Mouse (Mus musculus): ENCODE measurements around the gene Tas2r106. TPM values are rescaled to one million over a fixed set of nuclear protein-coding genes. Genes with fewer than 3 reads are reported as not detected.

Gene Tas2r106
- not detected in 2 replicates for polyA plus RNA-seq (2012; ENCODE audit: insufficient read depth, insufficient read length, low replicate concordance, missing spikeins)

DNA sequence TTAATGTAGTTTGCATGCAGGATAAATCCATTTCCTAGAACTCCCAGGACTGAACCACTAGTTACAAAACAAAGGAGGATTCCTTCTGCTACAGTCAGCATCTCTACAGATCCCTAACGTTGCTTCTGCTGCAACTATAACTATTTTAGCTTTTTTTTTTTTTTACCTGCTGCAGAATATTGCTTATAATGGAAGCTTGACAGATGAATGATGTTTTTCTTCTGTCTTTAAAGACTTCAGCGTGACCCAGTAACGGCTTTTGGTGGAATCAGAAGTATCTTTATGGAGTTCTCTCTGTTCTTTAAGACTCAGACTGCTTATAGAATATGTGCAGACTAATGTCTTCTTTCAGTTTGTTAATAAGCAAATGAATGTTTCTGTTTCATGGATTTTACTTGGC, at the start of gene Tas2r106:
TSS of gene Tas2r106 (minus strand) at position 101 of the 400 bp plus-strand sequence.
- Histone ChIP-seq H3K4me3 (ENCODE audit: insufficient read depth, low read depth, low read length) (no peak within 1 kb of the TSS), H3K27ac (ENCODE audit: insufficient read depth, low read depth, low read length) (no peak within 1 kb of the TSS), H3K4me1 (ENCODE audit: control insufficient read depth, insufficient read depth, low read length) (no peaks in the 10 kb centered on the region)
- WGBS, result 77% methylated on average over 3 of the region's 3 CpGs
- no peak for TF ChIP-seq CTCF (IDR thresholded peaks at IDR 0.05; ENCODE audit: insufficient read depth, low read depth, low read length)
- TF ChIP-seq POLR2A (IDR thresholded peaks at IDR 0.05; ENCODE audit: insufficient read depth, low read depth, low read length), result no peak

DNA sequence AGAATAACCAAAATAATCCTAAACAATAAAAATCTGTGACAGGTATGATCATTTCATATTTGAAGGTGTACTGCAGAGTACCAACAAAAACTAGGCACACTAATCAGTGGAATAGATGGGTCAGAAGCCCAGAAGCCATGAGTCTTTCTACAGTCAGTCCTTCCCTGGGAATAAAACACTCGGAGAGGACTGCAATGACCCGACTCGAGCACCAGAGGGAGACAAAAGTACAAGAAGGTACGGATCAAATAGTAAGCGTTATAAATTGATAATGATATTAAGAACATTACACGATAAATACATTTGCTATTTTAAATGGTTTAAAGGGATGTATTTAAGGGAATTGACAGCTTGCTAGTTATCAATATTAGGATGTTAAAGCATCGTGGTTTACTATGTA, 34.1 kb upstream of the Tas2r106 start:
- H3K27ac ChIP-seq (ENCODE audit: insufficient read depth, low read depth, low read length), result no peak overlapping the region
- H3K4me3 ChIP-seq (ENCODE audit: insufficient read depth, low read depth, low read length), result no peak overlapping the region
- TF ChIP-seq CTCF (IDR thresholded peaks at IDR 0.05; ENCODE audit: insufficient read depth, low read depth, low read length) (no peak), POLR2A (IDR thresholded peaks at IDR 0.05; ENCODE audit: insufficient read depth, low read depth, low read length) (no peak)
- no peaks in the 10 kb centered on the region for H3K4me1 ChIP-seq (ENCODE audit: control insufficient read depth, insufficient read depth, low read length)
- 47% methylated on average over 7 of the region's 7 CpGs for WGBS

DNA sequence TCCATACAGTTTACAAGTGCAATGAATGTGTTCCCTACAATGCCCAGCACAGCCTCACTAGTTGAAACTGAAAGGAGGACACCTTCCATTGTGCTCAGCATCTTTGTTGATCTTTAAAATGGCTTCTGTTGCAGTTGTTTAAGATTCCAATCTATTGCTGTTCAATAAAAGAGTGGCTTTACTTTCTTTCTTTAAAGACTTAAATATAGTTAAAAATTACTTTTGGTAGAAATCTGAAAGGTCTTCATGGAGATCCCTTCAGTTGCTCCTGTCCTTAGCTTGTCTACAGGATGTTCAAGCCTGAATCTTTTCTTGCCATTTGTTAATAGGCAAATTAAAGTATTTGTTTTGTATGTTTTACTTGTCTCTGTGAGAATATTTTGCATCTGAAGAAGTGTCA, 11.3 kb upstream of the Tas2r106 start, which contains the start of gene Tas2r114:
TSS of gene Tas2r114 (minus strand) at position 101 of the 400 bp plus-strand sequence.
- no peak for TF ChIP-seq POLR2A (IDR thresholded peaks at IDR 0.05; ENCODE audit: insufficient read depth, low read depth, low read length)
- TF ChIP-seq CTCF (IDR thresholded peaks at IDR 0.05; ENCODE audit: insufficient read depth, low read depth, low read length), result no peak
- Histone ChIP-seq H3K27ac (ENCODE audit: insufficient read depth, low read depth, low read length) (no peak within 1 kb of the TSS), H3K4me3 (ENCODE audit: insufficient read depth, low read depth, low read length) (no peak within 1 kb of the TSS), H3K4me1 (ENCODE audit: control insufficient read depth, insufficient read depth, low read length) (no peaks in the 10 kb centered on the region)

DNA sequence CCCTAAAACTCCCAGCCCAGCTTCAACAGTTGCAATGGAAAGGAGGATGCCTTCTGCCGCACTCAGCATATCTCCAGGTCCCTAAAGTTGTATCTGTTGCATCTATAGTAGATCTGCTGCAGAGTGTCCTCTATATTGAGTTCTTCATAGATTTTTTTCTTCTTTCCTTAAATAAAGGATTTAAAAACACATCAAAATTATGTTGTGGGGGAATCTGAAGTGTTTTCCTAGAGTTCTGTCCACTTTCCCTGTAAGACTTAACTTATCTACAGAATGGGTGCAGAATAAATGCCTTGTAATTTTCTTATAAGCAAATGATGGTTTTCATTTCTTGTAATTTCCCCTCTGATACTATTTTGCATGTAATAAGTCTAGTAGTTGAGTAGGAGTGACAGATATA, 8.7 kb upstream of the Tas2r106 start, which contains the start of gene Tas2r105:
TSS of gene Tas2r105 (minus strand) at position 101 of the 400 bp plus-strand sequence.
- Histone ChIP-seq H3K27ac (ENCODE audit: insufficient read depth, low read depth, low read length) (no peak within 1 kb of the TSS), H3K4me3 (ENCODE audit: insufficient read depth, low read depth, low read length) (no peak within 1 kb of the TSS), H3K4me1 (ENCODE audit: control insufficient read depth, insufficient read depth, low read length) (no peaks in the 10 kb centered on the region)
- TF ChIP-seq POLR2A (IDR thresholded peaks at IDR 0.05; ENCODE audit: insufficient read depth, low read depth, low read length) (no peak), CTCF (IDR thresholded peaks at IDR 0.05; ENCODE audit: insufficient read depth, low read depth, low read length) (no peak)
- WGBS, result 70% methylated on average over 1 of the region's 1 CpGs

DNA sequence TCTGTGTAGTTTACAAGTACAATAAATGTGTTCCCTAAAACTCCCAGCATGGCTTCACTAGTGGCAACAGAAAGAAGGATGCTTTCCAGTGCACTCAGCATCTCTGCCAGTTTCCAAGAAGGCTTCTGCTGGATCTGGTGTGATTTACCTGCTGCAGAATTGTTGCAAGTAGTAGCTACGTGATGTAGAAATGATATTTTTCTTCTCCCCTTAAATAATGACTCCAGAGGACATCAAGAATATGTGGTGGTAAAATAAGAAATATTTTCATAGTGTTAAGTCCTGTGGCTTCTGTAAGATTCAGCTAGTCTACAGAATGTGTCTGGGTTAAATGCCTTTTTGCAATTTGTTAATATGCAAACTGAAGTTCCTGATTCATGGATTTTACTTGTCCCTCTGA, 7.0 kb upstream of the Tas2r106 start, which contains the start of gene Tas2r104:
TSS of gene Tas2r104 (minus strand) at position 101 of the 400 bp plus-strand sequence.
- Histone ChIP-seq H3K4me1 (ENCODE audit: control insufficient read depth, insufficient read depth, low read length) (no peaks in the 10 kb centered on the region), H3K4me3 (ENCODE audit: insufficient read depth, low read depth, low read length) (no peak within 1 kb of the TSS), H3K27ac (ENCODE audit: insufficient read depth, low read depth, low read length) (no peak within 1 kb of the TSS)
- 78% methylated on average over 1 of the region's 1 CpGs for WGBS
- no peak for TF ChIP-seq POLR2A (IDR thresholded peaks at IDR 0.05; ENCODE audit: insufficient read depth, low read depth, low read length)
- TF ChIP-seq CTCF (IDR thresholded peaks at IDR 0.05; ENCODE audit: insufficient read depth, low read depth, low read length), result no peak

DNA sequence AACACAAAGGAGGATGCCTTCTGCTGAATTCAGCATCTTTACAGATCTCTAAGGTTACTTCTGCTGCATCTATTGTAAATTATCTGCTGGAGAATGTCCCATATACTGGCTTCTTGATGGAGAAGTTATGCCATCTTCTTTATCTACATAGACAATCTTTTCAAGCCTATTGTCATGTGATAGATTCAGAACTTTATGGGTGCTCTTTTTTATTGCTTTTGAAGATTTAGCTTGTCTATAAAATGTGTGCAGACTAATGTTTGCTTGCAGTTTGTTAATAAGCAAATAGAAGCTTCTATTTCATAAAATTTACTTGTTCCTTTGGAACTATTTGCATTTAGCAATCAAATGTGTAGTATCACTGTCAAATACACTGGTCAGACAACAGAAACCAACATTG, 18.6 kb downstream of the Tas2r106 start, which contains the start of gene Tas2r107:
TSS of gene Tas2r107 (minus strand) at position 101 of the 400 bp plus-strand sequence.
- Histone ChIP-seq H3K4me1 (ENCODE audit: control insufficient read depth, insufficient read depth, low read length) (no peaks in the 10 kb centered on the region), H3K27ac (ENCODE audit: insufficient read depth, low read depth, low read length) (no peak within 1 kb of the TSS), H3K4me3 (ENCODE audit: insufficient read depth, low read depth, low read length) (no peak within 1 kb of the TSS)
- no peak for TF ChIP-seq CTCF (IDR thresholded peaks at IDR 0.05; ENCODE audit: insufficient read depth, low read depth, low read length)
- no peak for TF ChIP-seq POLR2A (IDR thresholded peaks at IDR 0.05; ENCODE audit: insufficient read depth, low read depth, low read length)

DNA sequence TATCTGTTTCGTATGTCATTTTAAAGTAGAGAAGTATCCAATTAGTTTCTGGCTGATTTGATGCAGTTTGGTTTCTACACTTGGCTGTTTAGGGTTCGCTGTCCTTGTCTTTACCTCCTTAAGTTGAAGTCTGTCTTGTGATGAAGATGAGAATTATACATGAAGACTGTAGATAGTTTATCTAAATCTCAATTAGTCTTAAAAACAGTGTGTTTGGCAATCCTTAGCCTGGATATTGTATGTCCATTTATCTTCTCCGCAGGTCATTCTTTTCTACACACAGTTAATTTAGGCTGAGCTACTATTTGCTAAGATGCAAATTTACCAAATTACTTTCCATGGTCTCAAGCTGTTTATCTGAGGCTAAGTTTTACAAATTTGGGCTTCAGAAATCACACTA, 47.9 kb downstream of the Tas2r106 start, which contains the start of gene Tas2r130:
TSS of gene Tas2r130 (minus strand) at position 101 of the 400 bp plus-strand sequence.
- no peak within 1 kb of the TSS for H3K4me3 ChIP-seq (ENCODE audit: insufficient read depth, low read depth, low read length)
- no peak for TF ChIP-seq CTCF (IDR thresholded peaks at IDR 0.05; ENCODE audit: insufficient read depth, low read depth, low read length)
- TF ChIP-seq POLR2A (IDR thresholded peaks at IDR 0.05; ENCODE audit: insufficient read depth, low read depth, low read length), result no peak
- WGBS, result 70% methylated on average over 3 of the region's 3 CpGs
- H3K4me1 ChIP-seq (ENCODE audit: control insufficient read depth, insufficient read depth, low read length), result no peaks in the 10 kb centered on the region
- no peak within 1 kb of the TSS for H3K27ac ChIP-seq (ENCODE audit: insufficient read depth, low read depth, low read length)

Other genes with a start within 250 kb of the Tas2r106 start
- gene 5430401F13Rik, start 192.5 kb downstream of the Tas2r106 start, polyA plus RNA-seq (2012; ENCODE audit: insufficient read depth, insufficient read length, low replicate concordance, missing spikeins), result not detected in 2 replicates
- gene Gm6619, start 192.5 kb downstream of the Tas2r106 start, polyA plus RNA-seq (2012; ENCODE audit: insufficient read depth, insufficient read length, low replicate concordance, missing spikeins), result not detected in 2 replicates
- not detected in 2 replicates for gene Tas2r130, start 48.0 kb downstream of the Tas2r106 start, polyA plus RNA-seq (2012; ENCODE audit: insufficient read depth, insufficient read length, low replicate concordance, missing spikeins)
- gene Tas2r107, start 18.7 kb downstream of the Tas2r106 start, polyA plus RNA-seq (2012; ENCODE audit: insufficient read depth, insufficient read length, low replicate concordance, missing spikeins), result not detected in 2 replicates
- not detected in 2 replicates for gene Tas2r104, start 6.9 kb upstream of the Tas2r106 start, polyA plus RNA-seq (2012; ENCODE audit: insufficient read depth, insufficient read length, low replicate concordance, missing spikeins)
- gene Tas2r105, start 8.6 kb upstream of the Tas2r106 start, polyA plus RNA-seq (2012; ENCODE audit: insufficient read depth, insufficient read length, low replicate concordance, missing spikeins), result not detected in 2 replicates
- gene Tas2r114, start 11.2 kb upstream of the Tas2r106 start, polyA plus RNA-seq (2012; ENCODE audit: insufficient read depth, insufficient read length, low replicate concordance, missing spikeins), result not detected in 2 replicates